24 mouse cellular contexts compared by ENCODE assay signal in genomic region chr19:53168576-53168975, GRCm38 (mm10). TPM values are rescaled to one million over a fixed set of nuclear protein-coding genes. Genes with fewer than 3 reads are reported as not detected.
DNase-seq lines count a peak whose midpoint lies in the region; ATAC-seq lines count a peak whose summit lies in the region.
"Had no signal": no experiment of that assay in that cellular context is flagged by ENCODE, and none has a peak within 500 bp of the region (broad histone marks: within the 10 kb centered on the region; RNA-seq: fewer than 3 reads in every experiment).

No protein-coding gene starts in this region.

- H3K4me3 ChIP-seq in kidney, embryonic 15.5 days (replicated peaks) = no peak overlapping the region
- peak overlapping the region; percentile 46 for H3K4me3 ChIP-seq in megakaryocyte, embryonic 14.5 days (replicated peaks)
- H3K4me3 ChIP-seq: embryonic facial prominence, embryonic 13.5 days; embryonic facial prominence, embryonic 15.5 days; forebrain, embryonic 13.5 days; forebrain, embryonic 15.5 days had no signal

- peaks cover 35% of the 10 kb centered on the region for H3K4me1 ChIP-seq in kidney, embryonic 15.5 days
- H3K4me1 ChIP-seq in megakaryocyte, embryonic 14.5 days = peaks cover 60% of the 10 kb centered on the region

- no peak overlapping the region for H3K4me2 ChIP-seq in kidney, embryonic 15.5 days
- H3K4me2 ChIP-seq: embryonic facial prominence, embryonic 13.5 days; embryonic facial prominence, embryonic 15.5 days; forebrain, embryonic 13.5 days; forebrain, embryonic 15.5 days had no signal

- no peak overlapping the region for H3K9ac ChIP-seq in kidney, embryonic 15.5 days
- H3K9ac ChIP-seq: embryonic facial prominence, embryonic 13.5 days; embryonic facial prominence, embryonic 15.5 days; forebrain, embryonic 13.5 days; forebrain, embryonic 15.5 days had no signal

- no peaks in the 10 kb centered on the region for H3K27me3 ChIP-seq in kidney, embryonic 15.5 days
- H3K27me3 ChIP-seq in megakaryocyte, embryonic 14.5 days (replicated peaks) = no peaks in the 10 kb centered on the region
- H3K27me3 ChIP-seq: CH12.LX; embryonic facial prominence, embryonic 13.5 days; embryonic facial prominence, embryonic 15.5 days; forebrain, embryonic 13.5 days; forebrain, embryonic 15.5 days; Patski had no signal

- DNase-seq in heart, adult 11 months = peak; percentile 54
- DNase-seq in heart, adult 18-20 months = no peak
- DNase-seq in kidney, postnatal 10 days = peak; percentile 3
- DNase-seq in induced T-regulatory cell, adult 2 months (ENCODE audit: low read depth) = peak; percentile 36
- DNase-seq in cerebellum, postnatal 25 days = no peak
- DNase-seq: adrenal gland, adult 8-10 months; adrenal gland, postnatal 14 days; adrenal gland, postnatal 36 days; B cell, adult 2 months; cerebellum, adult 11-12 months; cerebellum, adult 9-10 months; cerebellum, postnatal 10 days; cerebellum, postnatal 36 days; embryo, embryonic 11 days had no signal

- ATAC-seq in kidney, embryonic 15.5 days (replicated peaks; ENCODE audit: low FRiP score) = no peak
- no peak for ATAC-seq in megakaryocyte, adult 5-6 weeks (ENCODE audit: poor library complexity, severe bottlenecking)
- ATAC-seq: forebrain, embryonic 13.5 days; forebrain, embryonic 15.5 days; Patski had no signal

- no peaks in the 10 kb centered on the region for H3K9me3 ChIP-seq in kidney, embryonic 15.5 days (replicated peaks)
- no peaks in the 10 kb centered on the region for H3K9me3 ChIP-seq in megakaryocyte, embryonic 14.5 days
- H3K9me3 ChIP-seq: embryonic facial prominence, embryonic 13.5 days; embryonic facial prominence, embryonic 15.5 days; forebrain, embryonic 13.5 days; forebrain, embryonic 15.5 days; G1E had no signal

- H3K27ac ChIP-seq in kidney, embryonic 15.5 days = no peak overlapping the region
- H3K27ac ChIP-seq: embryonic facial prominence, embryonic 13.5 days; embryonic facial prominence, embryonic 15.5 days; forebrain, embryonic 13.5 days; forebrain, embryonic 15.5 days had no signal

- WGBS in kidney, embryonic 15.5 days = 75% methylated on average over 5 of the region's 5 CpGs

- no peaks in the 10 kb centered on the region for H3K36me3 ChIP-seq in kidney, embryonic 15.5 days
- peaks cover 3% of the 10 kb centered on the region for H3K36me3 ChIP-seq in megakaryocyte, embryonic 14.5 days (replicated peaks; ENCODE audit: low read length)
- H3K36me3 ChIP-seq: embryonic facial prominence, embryonic 13.5 days; embryonic facial prominence, embryonic 15.5 days; forebrain, embryonic 15.5 days had no signal

RNA-seq across cellular contexts. Expression of gene Add3, which starts 28.3 kb away (rescaled TPM):
- 10 to 100 TPM; 44.3 to 52.5 TPM for total RNA-seq in heart, adult 18-20 months (2021)
- 80.1 and 85.6 TPM in 2 replicates for polyA plus RNA-seq in kidney, embryonic 15.5 days (2015; fragmentation: Nextera tagmentation; extraction: Ambion mirVana)
- polyA plus RNA-seq in megakaryocyte, embryonic 14.5 days (2012; ENCODE audit: insufficient read depth, low replicate concordance) = 1.3 and 6.1 TPM in 2 replicates
- total RNA-seq in megakaryocyte, adult 5-6 weeks (2015) = 235 and 240 TPM in 2 replicates
- 317 and 336 TPM in 2 replicates for total RNA-seq in megakaryocyte, adult 5-6 weeks (2017)

Comparison
In these comparisons a context has a peak if more than half of its experiments do, and no peak if none do; other contexts are left out.
1. DNase-seq: peak in heart, adult 11 months (single experiment), kidney, postnatal 10 days (single experiment) and induced T-regulatory cell, adult 2 months (single experiment); none in heart, adult 18-20 months (0 of 2) and cerebellum, postnatal 25 days (0 of 2).
2. RNA of gene Add3, which starts 28.3 kb away (total RNA-seq): 235 to 336 TPM in megakaryocyte, adult 5-6 weeks; 44.3 to 52.5 TPM in heart, adult 18-20 months; every median in the first group is over 4 times any median in the second.